Mouse (Mus musculus): ENCODE data around the gene Tmem8b. TPM values are rescaled to one million over a fixed set of nuclear protein-coding genes. Genes with fewer than 3 reads are reported as not detected.
A peak's percentile ranks its signal among the peaks of the same experiment; 100 is the strongest.

The Tmem8b gene
- polyA plus RNA-seq, 2 experiments = 0.05 to 0.22 TPM

DNA sequence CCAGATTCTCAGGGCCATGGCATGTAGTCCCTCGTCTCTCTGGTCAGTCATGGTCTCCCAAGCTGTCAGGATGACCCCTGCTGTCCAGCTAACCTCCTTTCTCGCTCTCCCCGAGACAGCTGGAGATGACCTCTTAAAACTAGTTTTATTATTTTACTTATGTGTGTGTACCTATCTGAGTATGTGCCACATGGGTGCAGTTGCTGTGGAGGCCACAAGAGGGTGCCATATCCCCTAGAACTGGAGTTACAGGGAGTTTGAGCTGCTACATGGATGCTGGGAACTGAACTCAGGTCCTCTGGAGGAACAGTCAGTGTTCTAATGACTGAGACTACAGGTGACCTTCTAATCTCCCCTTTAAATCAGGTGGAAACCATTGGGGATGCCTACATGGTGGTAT lies 19.0 kb upstream of the Tmem8b start:
- ATAC-seq (ENCODE audit: insufficient read depth) = no peak
- H3K4me3 ChIP-seq (ENCODE audit: insufficient read depth in 1 of 2, low read depth in 2 of 2, low read length in 2 of 2) = no peak overlapping the region
- no peaks in the 10 kb centered on the region for H3K36me3 ChIP-seq (replicated peaks; ENCODE audit: control insufficient read depth, insufficient read depth, low read depth)
- DNase-seq (ENCODE audit: low read depth in 3 of 3, low spot score in 3 of 3) = no peak
- peaks cover 0 to 3% of the 10 kb centered on the region in 2 experiments; a peak in 2 of 4 replicates for H3K4me1 ChIP-seq (replicated peaks; ENCODE audit: control insufficient read depth in 2 of 2, insufficient read depth in 2 of 2, low read length in 1 of 2)
- H3K9me3 ChIP-seq (ENCODE audit: control insufficient read depth, low read length) = peaks cover 5% of the 10 kb centered on the region
- 80% methylated on average over 3 of the region's 3 CpGs for WGBS (ENCODE audit: insufficient replicate concordance)
- no peak overlapping the region for H3K9ac ChIP-seq (replicated peaks)
- no peak overlapping the region for H3K27ac ChIP-seq
- no peak overlapping the region for H3K4me2 ChIP-seq (ENCODE audit: low read depth)
- TF ChIP-seq CTCF (IDR thresholded peaks at IDR 0.05; ENCODE audit: low read depth) (peak; percentile 56), EP300 (IDR thresholded peaks at IDR 0.05; ENCODE audit: low read depth) (no peak)
- H3K27me3 ChIP-seq (ENCODE audit: control insufficient read depth, insufficient read depth, low read length) = no peaks in the 10 kb centered on the region

DNA sequence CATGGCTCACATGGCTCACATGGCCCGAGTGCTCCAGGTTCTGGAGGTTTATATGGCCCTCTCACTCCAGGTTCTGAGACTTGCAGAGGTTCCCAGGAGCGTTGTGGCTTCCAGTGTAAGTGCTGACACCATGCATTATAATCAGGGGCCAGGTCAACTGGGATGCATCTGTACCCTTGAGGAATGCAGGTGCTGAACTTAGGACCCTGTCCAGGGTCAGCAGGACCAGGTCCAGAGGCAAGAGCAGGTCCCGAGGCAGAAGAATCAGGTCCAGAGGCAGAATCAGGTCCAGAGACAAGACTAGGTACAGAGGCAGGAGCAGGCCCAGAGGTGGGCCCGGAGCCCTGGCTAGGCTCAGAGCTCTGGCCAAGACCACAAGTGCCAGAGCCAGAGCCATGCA lies 16.0 kb upstream of the Tmem8b start:
- 62% methylated on average over 4 of the region's 4 CpGs for WGBS (ENCODE audit: insufficient replicate concordance)
- H3K36me3 ChIP-seq (replicated peaks; ENCODE audit: control insufficient read depth, insufficient read depth, low read depth) = no peaks in the 10 kb centered on the region
- no peak for DNase-seq (ENCODE audit: low read depth in 3 of 3, low spot score in 3 of 3)
- H3K4me3 ChIP-seq (ENCODE audit: insufficient read depth in 1 of 2, low read depth in 2 of 2, low read length in 2 of 2) = no peak overlapping the region
- no peak for ATAC-seq (ENCODE audit: insufficient read depth)
- H3K9me3 ChIP-seq (ENCODE audit: control insufficient read depth, low read length) = peaks cover 5% of the 10 kb centered on the region
- H3K27me3 ChIP-seq (ENCODE audit: control insufficient read depth, insufficient read depth, low read length) = no peaks in the 10 kb centered on the region
- no peak overlapping the region for H3K9ac ChIP-seq (replicated peaks)
- peaks cover 3 to 11% of the 10 kb centered on the region in 2 experiments for H3K4me1 ChIP-seq (replicated peaks; ENCODE audit: control insufficient read depth in 2 of 2, insufficient read depth in 2 of 2, low read length in 1 of 2)
- no peak overlapping the region for H3K27ac ChIP-seq
- peak overlapping the region; percentile 50 for H3K4me2 ChIP-seq (ENCODE audit: low read depth)
- TF ChIP-seq CTCF (IDR thresholded peaks at IDR 0.05; ENCODE audit: low read depth) (no peak), EP300 (IDR thresholded peaks at IDR 0.05; ENCODE audit: low read depth) (no peak)

DNA sequence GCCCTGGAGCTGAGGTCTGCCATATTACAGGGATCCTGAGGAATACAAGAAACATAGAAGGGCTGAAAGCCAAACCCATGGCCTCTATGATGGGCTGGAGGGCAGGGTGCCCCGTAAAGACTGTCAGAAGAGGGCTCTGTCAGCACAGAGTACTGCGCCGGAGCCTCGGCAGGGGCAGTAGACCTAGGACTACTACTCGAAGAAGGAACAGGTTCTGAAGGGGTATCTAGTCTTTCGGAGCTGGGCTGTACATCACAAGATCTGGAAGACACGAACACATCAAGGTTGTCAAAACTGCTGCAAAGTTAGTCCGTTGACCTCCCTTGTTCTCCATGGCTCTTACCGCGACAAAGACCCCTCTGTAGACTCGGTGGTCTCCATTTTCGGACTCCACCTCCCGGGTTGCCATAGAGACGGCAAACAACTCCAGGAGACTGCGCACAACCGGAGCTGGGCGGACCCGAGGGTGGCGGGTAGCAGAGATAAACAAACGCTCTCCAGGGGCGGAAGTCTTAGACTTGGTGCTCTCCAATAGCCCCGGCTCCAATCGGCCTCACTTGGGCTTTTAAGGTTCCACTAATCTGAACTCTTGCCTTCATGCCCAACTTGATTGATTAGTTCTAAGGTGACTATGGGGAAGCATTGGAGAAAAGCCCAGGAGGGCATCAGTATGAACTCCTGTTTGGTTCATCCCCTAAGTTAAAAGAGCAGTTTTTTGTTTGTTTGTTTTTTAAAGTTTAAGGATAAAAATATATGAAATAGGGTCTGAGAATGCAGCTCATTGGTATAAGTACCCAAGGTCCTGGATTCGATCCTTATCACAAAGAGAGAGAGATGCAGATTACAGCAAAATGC lies 15.4 kb upstream of the Tmem8b start, which contains the start of gene Spag8:
Gene Spag8, minus strand, starts transcription at position 434 of the 855 bp plus-strand sequence.
- Histone ChIP-seq H3K4me3 (ENCODE audit: insufficient read depth in 1 of 2, low read depth in 2 of 2, low read length in 2 of 2) (peak within 1 kb of the TSS; percentile 17 to 57), H3K9me3 (ENCODE audit: control insufficient read depth, low read length) (peaks cover 5% of the 10 kb centered on the region), H3K9ac (replicated peaks) (no peak within 1 kb of the TSS; the same call in 1 of the 2 replicates), H3K27ac (no peak within 1 kb of the TSS), H3K27me3 (ENCODE audit: control insufficient read depth, insufficient read depth, low read length) (no peaks in the 10 kb centered on the region), H3K4me2 (ENCODE audit: low read depth) (peak within 1 kb of the TSS; percentile 50), H3K36me3 (replicated peaks; ENCODE audit: control insufficient read depth, insufficient read depth, low read depth) (no peaks in the 10 kb centered on the region), H3K4me1 (replicated peaks; ENCODE audit: control insufficient read depth in 2 of 2, insufficient read depth in 2 of 2, low read length in 1 of 2) (peaks cover 3 to 11% of the 10 kb centered on the region in 2 experiments)
- peak in 2 of 3 experiments; percentile 28 to 46 for DNase-seq (ENCODE audit: low read depth in 3 of 3, low spot score in 3 of 3)
- ATAC-seq (ENCODE audit: insufficient read depth) = no peak
- WGBS (ENCODE audit: insufficient replicate concordance) = 12% methylated on average over 24 of the region's 24 CpGs
- TF ChIP-seq CTCF (IDR thresholded peaks at IDR 0.05; ENCODE audit: low read depth) (no peak), EP300 (IDR thresholded peaks at IDR 0.05; ENCODE audit: low read depth) (no peak)

DNA sequence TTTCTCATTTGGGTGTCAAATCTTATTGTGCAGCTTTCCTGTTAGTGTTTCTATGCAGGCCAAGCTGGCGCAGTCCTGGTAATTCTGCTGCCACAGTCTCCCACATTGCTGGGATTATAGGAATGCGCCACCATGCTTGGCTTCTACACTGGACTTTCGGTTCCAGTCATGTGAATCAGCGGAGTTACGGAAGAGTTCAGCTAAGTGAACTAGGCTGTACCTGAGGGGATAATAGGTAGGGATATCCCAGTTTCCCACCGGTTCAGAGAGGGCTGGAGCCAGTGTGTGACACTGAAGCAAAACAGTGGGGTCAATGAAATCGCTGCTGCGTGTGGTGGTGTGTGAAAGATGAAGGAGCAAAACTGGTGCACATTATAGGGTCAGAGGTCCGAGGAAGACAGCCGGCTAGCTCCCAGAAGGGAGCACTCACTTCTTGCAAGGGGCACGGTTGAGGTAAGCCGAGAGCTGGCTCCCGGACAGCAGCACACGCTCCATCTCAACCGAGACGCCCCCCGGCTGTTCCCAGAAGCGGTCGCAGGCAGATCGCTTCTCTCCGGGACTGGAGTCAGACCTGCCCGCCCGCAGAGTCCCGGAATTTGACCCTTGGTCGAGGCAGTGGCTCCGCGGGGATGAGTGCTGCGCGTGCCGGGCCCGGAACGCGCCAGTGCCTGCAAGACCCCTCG lies 13.0 kb upstream of the Tmem8b start:
- 9% methylated on average over 34 of the region's 34 CpGs for WGBS (ENCODE audit: insufficient replicate concordance)
- peak overlapping the region; percentile 73 to 78 for H3K4me3 ChIP-seq (ENCODE audit: insufficient read depth in 1 of 2, low read depth in 2 of 2, low read length in 2 of 2)
- no peaks in the 10 kb centered on the region for H3K9me3 ChIP-seq (ENCODE audit: control insufficient read depth, low read length)
- H3K36me3 ChIP-seq (replicated peaks; ENCODE audit: control insufficient read depth, insufficient read depth, low read depth) = no peaks in the 10 kb centered on the region
- no peak overlapping the region; the same call in 1 of the 2 replicates for H3K27ac ChIP-seq
- DNase-seq (ENCODE audit: low read depth in 3 of 3, low spot score in 3 of 3) (no peak), ATAC-seq (ENCODE audit: insufficient read depth) (peak; percentile 38)
- TF ChIP-seq CTCF (IDR thresholded peaks at IDR 0.05; ENCODE audit: low read depth) (peak; percentile 15; the same call in 1 of the 2 replicates), EP300 (IDR thresholded peaks at IDR 0.05; ENCODE audit: low read depth) (no peak)
- H3K4me1 ChIP-seq (replicated peaks; ENCODE audit: control insufficient read depth in 2 of 2, insufficient read depth in 2 of 2, low read length in 1 of 2) = peaks cover 3 to 11% of the 10 kb centered on the region in 2 experiments
- H3K4me2 ChIP-seq (ENCODE audit: low read depth) = peak overlapping the region; percentile 76
- H3K9ac ChIP-seq (replicated peaks) = peak overlapping the region; percentile 77
- H3K27me3 ChIP-seq (ENCODE audit: control insufficient read depth, insufficient read depth, low read length) = no peaks in the 10 kb centered on the region

All from liver, embryonic 14.5 days (tissue).